Mouse (Mus musculus): ENCODE measurements around the gene Cog3.

Cog3 gene

DNA sequence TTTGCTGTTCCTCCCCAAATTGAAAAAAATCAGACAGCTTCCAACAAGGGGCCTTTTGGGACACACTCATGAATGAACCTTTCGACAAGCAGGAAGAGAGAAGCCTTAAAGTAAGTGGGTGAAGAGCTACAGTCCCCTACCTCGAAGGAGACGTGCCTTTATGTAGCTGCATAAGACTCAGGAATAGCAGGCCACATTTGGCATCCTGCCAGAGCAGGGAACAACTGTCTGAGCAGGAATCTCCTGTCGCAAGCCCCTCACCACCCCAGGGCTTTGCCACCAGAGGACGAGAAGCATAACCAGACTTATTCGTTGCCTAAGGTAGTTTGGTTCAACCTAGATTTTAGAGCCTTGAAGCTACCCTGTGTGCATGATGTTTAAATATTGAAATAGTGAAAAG, 78.0 kb downstream of the Cog3 start:
- no peak for DNase-seq

DNA sequence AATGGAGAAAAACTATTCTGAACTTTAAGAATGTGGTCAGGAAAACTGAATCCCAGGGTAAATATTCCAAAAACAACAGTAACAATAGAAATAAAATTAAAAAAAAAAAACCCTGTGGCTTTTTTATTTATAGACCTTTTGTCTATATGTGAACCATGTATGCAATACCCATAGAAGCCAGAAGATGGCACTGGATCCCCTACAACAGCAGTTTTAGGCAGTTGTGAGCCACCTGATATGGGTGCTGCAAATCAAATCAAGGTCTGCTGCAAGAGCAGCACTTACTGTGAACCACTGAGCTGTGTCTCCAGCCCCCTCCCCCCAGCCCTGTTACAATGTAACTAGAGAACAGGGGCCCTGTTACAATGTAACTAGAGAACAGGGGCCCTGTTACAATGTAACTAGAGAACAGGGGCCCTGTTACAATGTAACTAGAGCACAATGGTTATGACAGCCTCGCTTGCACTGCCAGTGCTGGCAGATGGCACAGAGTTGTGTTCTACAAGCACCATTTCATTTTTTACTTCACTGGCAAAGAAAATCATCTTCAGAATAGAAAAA, 85.2 kb downstream of the Cog3 start:
- DNase-seq: no peak

DNA sequence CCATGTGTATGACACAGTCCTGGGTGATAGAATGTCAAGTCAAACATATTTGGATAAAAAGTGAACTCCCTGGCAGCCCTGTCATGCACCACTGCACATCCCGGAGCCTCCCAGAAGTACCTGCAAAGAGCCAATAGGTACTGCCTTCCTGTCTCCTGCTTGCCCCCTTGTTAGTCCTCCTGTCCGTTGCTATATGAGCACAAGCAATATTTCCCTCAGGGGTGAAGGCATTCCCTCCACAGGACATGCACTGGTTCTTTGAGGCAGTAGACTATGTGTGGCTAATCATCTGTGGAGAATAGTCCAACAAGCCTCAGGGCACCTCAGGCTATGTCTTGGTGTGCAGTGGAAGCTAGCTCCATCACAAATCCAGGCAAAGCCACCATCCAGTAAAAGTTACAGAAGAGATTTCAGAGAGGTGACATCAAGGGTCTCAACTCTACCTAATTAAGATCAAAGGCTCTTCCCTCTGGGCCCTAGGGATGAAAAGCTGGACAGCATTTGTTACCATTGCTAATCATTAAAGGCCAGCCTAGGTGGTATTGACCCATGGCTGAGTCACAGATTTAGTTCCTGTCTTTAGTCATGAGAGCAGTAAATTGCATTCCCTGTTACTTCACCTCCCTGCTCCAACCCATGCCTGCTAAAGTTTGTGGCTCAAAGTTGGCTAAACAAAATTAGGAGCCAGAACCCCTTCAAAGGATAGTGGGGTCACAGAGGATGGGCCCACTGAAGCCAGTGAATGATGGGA, 88.7 kb downstream of the Cog3 start:
- DNase-seq: no peak

DNA sequence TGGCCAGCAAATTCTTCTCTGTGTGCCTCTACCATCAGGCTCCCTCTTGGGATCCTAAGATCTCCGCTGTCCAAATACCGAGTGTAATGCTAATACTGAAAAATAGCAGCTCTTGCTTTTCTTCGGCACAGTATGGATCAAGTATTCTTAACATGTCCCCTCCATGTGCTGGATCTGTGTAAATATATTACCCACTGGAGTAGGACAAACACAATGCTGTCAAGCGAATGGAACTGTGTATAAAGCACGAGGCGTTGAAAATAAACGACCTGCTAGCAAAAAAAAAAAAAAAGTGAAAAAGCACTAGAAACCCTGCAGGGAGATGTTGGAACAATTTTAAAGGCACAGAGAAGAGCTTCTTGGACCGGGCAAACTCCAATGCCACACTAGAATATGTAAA, 92.8 kb downstream of the Cog3 start:
- DNase-seq: no peak

DNA sequence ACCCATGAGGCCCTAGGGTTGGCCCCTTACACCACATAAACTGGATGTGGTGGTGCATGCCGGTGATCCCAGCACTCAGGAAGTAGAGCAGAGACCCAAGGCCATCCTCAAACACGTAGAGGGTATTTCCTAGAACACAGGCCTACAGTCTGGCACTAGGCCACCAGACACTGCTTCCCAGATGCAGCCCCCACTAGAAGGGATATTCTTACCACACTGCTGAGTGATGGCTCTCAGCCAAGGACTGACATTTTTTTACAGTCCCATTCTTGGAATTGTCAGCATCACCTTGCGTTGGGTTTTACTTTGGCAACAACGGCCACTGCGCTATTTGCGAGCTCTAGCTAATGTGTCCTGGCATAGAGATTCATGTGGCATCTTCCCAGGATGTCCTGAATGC, 93.4 kb downstream of the Cog3 start:
- DNase-seq: no peak

Data from layer of hippocampus, adult 9-11 months (tissue).